Mouse (Mus musculus) fat pad, adult 2 months (tissue): Measurements from ENCODE around the gene Gm42742.
A peak's percentile ranks its signal among the peaks of the same experiment; 100 is the strongest.

ENCODE experiments used
- DNase-seq: peaks from one replicate; pipeline ENCODE4 v3.0.0-alpha.2; 2011; ENCODE audit warnings: low read depth, low spot score; ENCODE audit errors: extremely low read depth

Gm42742 gene

DNA sequence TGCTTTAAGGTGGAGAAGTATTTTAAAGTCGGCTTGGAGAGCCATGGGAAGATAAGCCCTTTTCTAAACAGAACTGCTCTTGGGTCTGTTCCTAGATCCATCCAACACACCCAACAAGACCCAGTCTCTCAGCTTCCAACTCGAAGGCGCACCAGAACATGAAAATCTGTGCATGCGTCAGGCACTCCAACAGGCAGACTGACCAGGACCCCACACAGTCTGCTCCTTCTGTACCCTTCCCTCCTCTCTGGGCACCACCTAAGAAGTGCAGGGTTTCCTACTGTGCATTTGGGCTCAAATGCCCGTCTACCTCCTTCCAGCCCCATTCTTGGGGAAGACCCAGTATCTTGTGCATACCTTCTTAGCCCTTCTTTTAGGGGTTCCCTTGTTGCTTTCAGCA lies 406 bp downstream of the Gm42742 start:
- DNase-seq: no peak

DNA sequence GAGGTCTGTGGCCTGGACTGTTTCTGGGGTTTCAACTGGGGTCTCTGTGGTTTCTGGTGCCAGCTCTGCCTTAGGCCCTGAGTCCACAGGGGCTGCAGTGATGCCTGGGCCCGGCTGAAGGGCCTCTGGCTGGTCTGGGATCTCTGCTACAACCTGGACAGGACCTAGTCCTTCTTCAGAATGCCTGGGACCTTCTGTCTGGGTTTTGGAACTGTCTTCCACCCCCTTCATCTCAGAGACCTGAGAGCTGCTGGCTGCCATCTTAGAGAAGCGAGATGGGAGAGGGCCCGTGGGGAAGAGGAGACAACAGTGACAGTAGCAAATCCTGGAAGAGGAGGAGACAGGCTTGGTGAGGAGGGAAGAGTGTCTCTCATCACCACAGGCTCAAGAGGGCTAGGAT lies 866 bp downstream of the Gm42742 start:
- DNase-seq: no peak

GRCm38 (mm10) chr7:127019306-127019960 lies 1.5 kb downstream of the Gm42742 start:
- no peak for DNase-seq

DNA sequence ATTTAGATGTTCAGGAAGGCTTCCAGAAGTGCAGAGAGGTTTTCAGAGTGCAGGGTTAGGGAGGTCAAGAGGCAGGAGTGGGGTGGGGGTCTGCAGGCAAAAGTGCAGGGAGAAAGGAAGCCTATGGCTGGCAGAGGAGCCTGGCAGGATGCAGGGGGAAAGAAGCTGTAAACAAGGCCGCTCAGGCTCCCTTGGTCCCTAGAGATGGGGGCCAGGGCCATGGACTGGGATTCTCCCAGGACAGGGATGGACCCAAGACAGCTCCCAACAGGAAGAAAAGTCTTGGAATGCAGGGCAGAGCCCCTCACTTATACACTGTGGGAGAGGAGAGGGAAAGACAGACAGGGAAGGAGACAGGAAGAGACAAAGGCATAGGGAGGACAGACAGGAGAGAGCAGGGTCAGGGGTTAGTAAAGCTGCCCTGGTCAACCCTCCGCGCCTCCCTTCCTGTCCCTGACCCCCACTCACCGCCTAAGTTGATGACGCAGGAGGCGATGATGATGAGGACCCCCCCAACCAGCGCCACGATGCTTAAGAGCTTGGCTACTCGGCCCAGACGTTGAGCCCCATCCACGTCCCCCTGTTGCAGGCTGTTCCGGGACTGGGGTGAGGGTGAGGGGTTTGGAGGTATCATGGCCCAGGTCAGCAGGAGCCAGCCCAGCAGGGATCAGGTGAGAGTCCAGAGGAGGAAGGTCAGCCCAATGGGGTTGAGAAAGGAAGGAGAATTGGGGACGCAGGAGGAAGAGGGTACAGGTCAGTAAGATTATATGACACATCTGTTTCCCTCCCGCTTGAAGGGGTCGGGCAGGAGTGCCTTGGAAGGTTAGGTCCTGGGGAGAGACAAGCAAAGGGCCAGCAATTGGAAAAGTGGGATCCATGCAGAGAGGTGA lies 2.2 kb downstream of the Gm42742 start:
- no peak for DNase-seq

- no peak for DNase-seq
Measured at GRCm38 (mm10) chr7:127017950-127018345, 2.9 kb downstream of the Gm42742 start.

GRCm38 (mm10) chr7:127016971-127017949 lies 3.6 kb downstream of the Gm42742 start, which contains the start of gene Pagr1a:
Gene Pagr1a (minus strand): TSS chr7:127017352.
- DNase-seq: peak; percentile 88

DNA sequence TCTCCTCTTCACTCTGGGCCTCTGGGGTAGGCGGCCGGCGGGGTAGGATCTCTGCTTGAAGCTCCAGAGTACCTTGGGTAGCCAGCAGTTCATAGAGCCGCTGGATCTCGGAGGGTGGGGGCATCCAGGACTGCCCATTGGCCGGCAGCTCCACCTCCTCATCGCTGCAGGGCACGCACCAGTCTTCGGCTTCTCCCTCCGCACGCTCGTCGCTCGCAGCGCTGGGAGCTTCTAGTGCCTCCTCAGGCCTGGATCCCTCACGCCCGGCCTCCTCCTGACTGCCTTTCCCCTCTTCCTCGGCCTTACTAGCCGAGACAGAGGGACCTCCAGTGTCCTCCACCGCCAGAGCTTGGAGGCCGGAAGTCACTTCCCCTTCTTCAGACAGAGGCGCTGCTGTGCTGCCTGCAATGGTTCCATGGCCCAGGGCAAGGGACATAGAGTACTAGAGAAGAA lies 4.4 kb downstream of the Gm42742 start:
- DNase-seq: no peak

- DNase-seq: no peak
Measured at GRCm38 (mm10) chr7:127016481-127016485, 4.6 kb downstream of the Gm42742 start, which contains the start of gene Pagr1b. Gene Pagr1b (minus strand): TSS chr7:127016484.

DNA sequence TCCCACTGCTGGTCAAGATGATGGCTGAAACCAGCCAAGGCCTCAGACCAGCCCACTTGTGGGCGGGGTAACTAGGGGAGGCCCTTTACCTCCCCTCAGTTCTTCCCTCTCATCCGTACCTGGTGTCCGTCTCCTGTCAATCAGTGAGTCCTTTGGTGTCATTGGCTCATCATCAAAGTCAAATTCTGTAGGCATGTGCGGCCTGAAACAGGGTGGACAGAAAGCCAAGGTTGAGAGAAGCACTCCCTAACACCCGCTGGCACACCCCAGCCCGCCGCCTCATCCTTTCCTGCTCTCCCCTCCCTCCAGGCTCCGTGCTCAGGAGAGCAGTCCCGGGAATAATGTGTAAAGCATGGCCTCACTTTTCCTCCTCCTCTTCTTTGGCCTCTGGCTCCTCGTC lies 4.8 kb downstream of the Gm42742 start:
- no peak for DNase-seq

GRCm38 (mm10) chr7:127014993-127015392 lies 5.9 kb downstream of the Gm42742 start:
- DNase-seq: no peak

DNA sequence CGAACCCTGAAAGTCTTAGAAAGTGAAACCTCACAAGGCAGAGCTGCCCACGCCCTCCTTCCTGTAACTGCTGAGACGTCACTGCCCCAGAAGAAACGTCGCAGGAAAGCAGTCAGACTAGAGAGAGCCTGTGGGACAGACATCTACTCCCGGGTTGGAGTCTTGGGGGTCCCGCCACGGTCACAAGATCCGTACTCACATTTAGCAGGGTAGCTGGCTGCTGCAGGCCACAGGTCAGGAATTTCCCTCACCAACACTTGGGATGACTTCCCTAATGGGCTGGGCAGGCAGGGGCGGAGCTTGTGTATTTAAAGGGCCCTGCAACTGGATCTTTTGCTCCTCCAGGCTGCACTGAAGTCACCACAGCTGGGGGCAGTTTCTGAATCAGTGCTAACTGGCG lies 6.6 kb downstream of the Gm42742 start, which contains the start of gene Mvp:
Mvp (minus strand) TSS at position 302 of the 400 bp plus-strand sequence.
- no peak for DNase-seq

DNA sequence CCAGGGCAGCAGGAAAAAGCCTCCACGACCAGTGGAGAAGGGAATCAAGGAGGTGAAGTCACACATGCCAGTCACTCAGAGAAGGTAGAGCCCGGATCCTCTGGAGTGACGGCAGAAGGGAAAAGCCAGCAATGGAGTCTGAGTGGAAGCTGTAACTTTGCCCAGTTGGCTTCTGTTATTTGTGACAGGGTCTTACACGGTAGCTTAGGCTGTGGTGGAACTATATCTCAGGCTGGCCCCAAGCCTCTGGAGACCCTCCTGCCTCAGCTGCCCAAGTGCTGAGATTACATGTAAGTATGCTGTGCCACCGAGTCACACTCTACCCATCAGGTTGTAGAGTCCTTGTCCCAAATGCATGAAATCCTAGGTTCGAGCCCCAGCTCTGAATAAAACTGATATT lies 7.5 kb downstream of the Gm42742 start:
- DNase-seq: no peak

DNA sequence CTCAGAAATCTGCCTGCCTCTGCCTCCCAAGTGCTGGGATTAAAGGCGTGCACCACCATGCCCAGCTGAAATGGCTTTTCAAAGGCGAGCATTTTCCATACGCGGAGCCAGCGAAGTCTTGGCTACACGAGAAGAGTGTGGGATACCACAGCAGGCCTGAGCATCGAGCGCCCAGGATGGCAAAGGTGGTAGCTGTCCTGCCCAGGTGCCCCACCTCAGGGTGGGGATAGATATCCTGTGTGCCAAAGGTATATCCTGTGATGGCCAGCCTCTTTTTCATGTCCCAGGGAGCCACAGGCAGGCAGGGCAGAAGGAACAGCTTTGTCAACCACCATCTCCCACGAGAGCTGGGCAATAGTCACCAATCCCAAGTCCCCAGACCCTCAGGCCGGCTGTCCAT lies 8.1 kb downstream of the Gm42742 start:
- DNase-seq: no peak

GRCm38 (mm10) chr7:127012374-127012773 lies 8.5 kb downstream of the Gm42742 start:
- no peak for DNase-seq

- no peak for DNase-seq
Measured at GRCm38 (mm10) chr7:127011717-127012116, 9.2 kb downstream of the Gm42742 start.

DNA sequence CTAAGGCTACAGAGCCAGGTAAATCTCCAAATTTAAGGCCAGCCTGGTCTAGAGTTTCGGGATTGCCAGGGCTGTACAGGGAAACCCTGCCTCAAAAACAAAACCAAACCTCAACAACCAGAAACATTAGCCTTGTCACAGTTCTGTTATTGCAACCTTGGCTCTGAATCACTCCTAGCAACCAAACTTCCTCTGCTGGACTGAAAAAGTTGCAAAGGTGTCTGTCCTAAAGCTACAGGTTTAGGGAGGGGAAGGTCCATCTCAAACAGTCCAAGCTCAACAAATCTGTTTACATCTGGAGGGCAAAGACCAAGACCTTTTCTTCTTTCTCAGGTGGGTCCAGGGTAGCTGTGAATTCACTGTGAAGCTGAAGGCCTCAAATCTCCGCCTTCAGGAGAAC lies 9.8 kb downstream of the Gm42742 start:
- DNase-seq: no peak

- no peak for DNase-seq
Measured at GRCm38 (mm10) chr7:127009307-127010085, 11.4 kb downstream of the Gm42742 start.

- DNase-seq: no peak
Measured at GRCm38 (mm10) chr7:127008239-127009019, 12.5 kb downstream of the Gm42742 start.

DNA sequence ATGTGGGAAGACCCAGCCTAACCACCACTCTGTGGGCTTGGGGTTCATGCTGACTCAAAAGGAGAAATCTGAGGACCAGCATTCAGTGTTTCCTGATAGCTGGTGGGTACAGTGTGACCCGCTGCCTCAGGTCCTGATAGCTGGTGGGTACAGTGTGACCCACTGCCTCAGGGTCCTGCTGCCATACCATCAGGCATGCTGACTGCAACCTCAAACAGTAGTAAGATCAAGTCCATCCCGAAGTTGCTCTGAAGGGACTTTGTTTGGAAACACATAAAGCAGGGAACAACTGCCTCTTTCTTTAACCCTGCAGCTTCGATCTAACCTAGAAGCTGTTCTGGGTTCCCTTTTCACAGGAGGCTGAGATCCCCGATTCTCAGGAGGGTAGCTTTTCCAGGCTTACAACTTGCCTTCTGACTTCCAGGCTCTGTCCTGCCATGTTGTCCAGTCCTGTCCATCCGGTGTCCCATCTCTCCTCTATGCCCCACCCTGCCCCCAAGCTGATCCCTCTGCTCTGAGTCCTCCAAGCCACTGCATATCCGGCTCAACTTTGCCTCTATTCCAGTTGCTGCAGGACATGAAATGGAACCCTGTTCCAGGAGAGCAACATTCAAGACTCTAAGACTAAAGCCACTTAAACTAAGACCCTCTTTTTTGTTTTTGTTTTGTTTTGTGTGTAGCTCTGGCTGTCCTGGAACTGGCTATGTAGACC lies 13.4 kb downstream of the Gm42742 start:
- DNase-seq: no peak
